ENCODE assay signal across 21 mouse cellular contexts in the genomic region with DNA sequence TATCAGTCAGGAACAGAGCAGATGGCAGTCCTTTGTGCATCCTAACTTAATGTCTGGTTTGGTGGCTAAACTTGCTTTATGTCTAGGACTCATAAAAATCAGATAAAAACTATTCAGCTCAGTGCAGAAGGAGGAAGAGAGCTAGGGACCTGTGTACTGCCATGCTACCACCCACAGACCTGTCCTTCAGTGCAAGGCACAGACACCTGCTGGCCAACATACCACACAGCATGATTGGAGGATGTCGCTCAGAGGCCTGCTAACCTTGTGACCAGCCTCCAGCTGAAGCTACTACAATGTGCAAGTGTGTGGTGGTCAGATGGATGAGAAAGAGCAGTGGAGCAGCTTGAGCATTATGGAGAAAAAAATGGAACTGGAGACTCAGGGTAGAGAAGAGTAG.
DNase-seq lines count a peak whose midpoint lies in the region; ATAC-seq and TF ChIP-seq lines count a peak whose summit lies in the region.
"Had no signal": no experiment of that assay in that cellular context is flagged by ENCODE, and none has a peak within 500 bp of the region (broad histone marks: within the 10 kb centered on the region; RNA-seq: fewer than 3 reads in every experiment).

No protein-coding gene starts in this region.

- peak overlapping the region; percentile 4 for H3K4me2 ChIP-seq in myocyte (ENCODE audit: low read depth)
- H3K4me2 ChIP-seq: heart, embryonic 12.5 days; hindbrain, embryonic 14.5 days had no signal

- no peak overlapping the region for H3ac ChIP-seq in myocyte (ENCODE audit: control insufficient read depth, insufficient read length)

- H3K27me3 ChIP-seq in megakaryocyte, embryonic 14.5 days (replicated peaks), result no peaks in the 10 kb centered on the region
- no peaks in the 10 kb centered on the region for H3K27me3 ChIP-seq in myocyte (ENCODE audit: control insufficient read depth, insufficient read depth, insufficient read length)
- H3K27me3 ChIP-seq: heart, embryonic 12.5 days had no signal

- H3K4me1 ChIP-seq in megakaryocyte, embryonic 14.5 days, result peaks cover 29% of the 10 kb centered on the region
- H3K4me1 ChIP-seq: embryonic facial prominence, embryonic 10.5 days; forebrain, embryonic 10.5 days; heart, embryonic 12.5 days; hindbrain, embryonic 10.5 days had no signal

- no peak overlapping the region for H3K4me3 ChIP-seq in layer of hippocampus, adult 2 months
- H3K4me3 ChIP-seq in megakaryocyte, embryonic 14.5 days (replicated peaks), result peak overlapping the region; percentile 24
- no peak overlapping the region for H3K4me3 ChIP-seq in myocyte
- H3K4me3 ChIP-seq: embryonic facial prominence, embryonic 10.5 days; forebrain, embryonic 10.5 days; gastrocnemius, adult 2 months; heart, embryonic 12.5 days; hindbrain, embryonic 10.5 days had no signal

- no peak for TF ChIP-seq POLR2A in myocyte (IDR thresholded peaks at IDR 0.05; ENCODE audit: insufficient read length, low read depth)

- DNase-seq in layer of hippocampus, adult 2 months (ENCODE audit: low spot score in 2 of 2), result peak in 1 of 2 experiments; percentile 3
- no peak for DNase-seq in layer of hippocampus, adult 9-10 months (ENCODE audit: low spot score)
- DNase-seq in brain, adult 2 months (ENCODE audit: low read depth, low spot score), result peak; percentile 36
- DNase-seq in T-cell, adult 2 months (ENCODE audit: low spot score), result no peak
- DNase-seq: adrenal gland, postnatal 14 days; B cell, adult 2 months; cerebellum, adult 18-20 months; cerebellum, adult 9-11 months; gastrocnemius, adult 2 months; gastrocnemius, postnatal 25 days had no signal

- H3K9me3 ChIP-seq in megakaryocyte, embryonic 14.5 days, result peaks cover 25% of the 10 kb centered on the region
- H3K9me3 ChIP-seq: embryonic facial prominence, embryonic 10.5 days; heart, embryonic 12.5 days; hindbrain, embryonic 10.5 days had no signal

- no peaks in the 10 kb centered on the region for H3K79me2 ChIP-seq in myocyte (ENCODE audit: control insufficient read depth, insufficient read depth)

- 0 out of 2 replicates have a peak, but pooled peaks have one; percentile 16 for TF ChIP-seq CTCF in layer of hippocampus, adult 2 months (conservative IDR thresholded peaks at IDR 0.05)

- ATAC-seq in megakaryocyte, adult 5-6 weeks (ENCODE audit: poor library complexity, severe bottlenecking), result no peak
- ATAC-seq: activated CD4-positive, CD25-positive, alpha-beta regulatory T cell, adult 4 months; CD4-positive, CD25-positive, alpha-beta regulatory T cell, adult 4 months; forebrain, embryonic 14.5 days had no signal

- peaks cover 7% of the 10 kb centered on the region for H3K36me3 ChIP-seq in megakaryocyte, embryonic 14.5 days (replicated peaks; ENCODE audit: low read length)
- H3K36me3 ChIP-seq in myocyte (ENCODE audit: control insufficient read depth, insufficient read depth), result no peaks in the 10 kb centered on the region
- H3K36me3 ChIP-seq: embryonic facial prominence, embryonic 10.5 days; forebrain, embryonic 10.5 days; heart, embryonic 12.5 days; hindbrain, embryonic 10.5 days had no signal

- peak overlapping the region; percentile 43; the same call in 1 of the 2 replicates for H3K27ac ChIP-seq in layer of hippocampus, adult 2 months
- H3K27ac ChIP-seq: embryonic facial prominence, embryonic 10.5 days; forebrain, embryonic 10.5 days; gastrocnemius, adult 2 months; hindbrain, embryonic 10.5 days; hindbrain, embryonic 14.5 days had no signal

TF ChIP-seq in myocyte, 11 proteins besides CTCF, POLR2A, EP300 and RAD21:
- TF ChIP-seq TCF3 (IDR thresholded peaks at IDR 0.05; ENCODE audit: insufficient read length, low read depth) (no peak), MYOD1 (IDR thresholded peaks at IDR 0.05; ENCODE audit: control insufficient read depth in 1 of 3, insufficient read length in 2 of 3, low read depth in 2 of 3) (peak in 2 of 3 experiments; percentile 38 to 55), MYOG (IDR thresholded peaks at IDR 0.05; ENCODE audit: control insufficient read depth in 1 of 3, insufficient read depth in 1 of 3, insufficient read length in 2 of 3, low read depth in 2 of 3) (peak in 1 of 3 experiments; percentile 43), USF1 (IDR thresholded peaks at IDR 0.05; ENCODE audit: low read depth) (no peak)
